Mouse (Mus musculus) cerebellum, adult 2 months (tissue): ENCODE results near the gene Oas1d.
"Not testable (repeated sequence)": the region's sequence is repeated elsewhere in the genome, so short reads cannot be mapped to it uniquely, and the experiment has no call there.

ENCODE experiments used
- CTCF ChIP-seq: fragments of 200-500 bp; IDR thresholded peaks from 2 replicates; pipeline ENCODE4 v1.5.1; 2011; ENCODE audit warnings: low read depth, mild to moderate bottlenecking, control low read depth, low read length, moderate library complexity, borderline replicate concordance; ENCODE audit not compliant: insufficient read depth
- POLR2A ChIP-seq: fragments of 200-500 bp; IDR thresholded peaks from 2 replicates; pipeline ENCODE4 v1.6.1; 2011; ENCODE audit warnings: low read length, control low read depth, borderline replicate concordance; ENCODE audit not compliant: insufficient read depth

- TF ChIP-seq CTCF, POLR2A: not testable (repeated sequence)
Observed at GRCm38 (mm10) chr5:120926311-120926710, 12.0 kb downstream of the Oas1d start.
